Mouse (Mus musculus): Measurements from ENCODE around the gene Sh3pxd2a.

- TF ChIP-seq POLR2A (IDR thresholded peaks at IDR 0.05; ENCODE audit: extremely low read depth, insufficient read depth, low read length) = no peak
- TF ChIP-seq CTCF (IDR thresholded peaks at IDR 0.05; ENCODE audit: extremely low read depth, insufficient read depth, low read length) = no peak
These were observed 9.0 kb downstream of the Sh3pxd2a start for GRCm38 (mm10) chr19:47455001-47455755.

All from cortical plate, adult 2 months (tissue).